Mouse (Mus musculus) embryonic fibroblast, embryonic 13.5 days (primary cell): Measurements from ENCODE around the gene Ak5.

Source experiments
- CTCF ChIP-seq: IDR thresholded peaks from 2 replicates; pipeline ENCODE4 v1.5.1; 2011; ENCODE audit warnings: mild to moderate bottlenecking, control low read depth, low read length, moderate library complexity, borderline replicate concordance; ENCODE audit not compliant: insufficient read depth
- POLR2A ChIP-seq: IDR thresholded peaks from 2 replicates; pipeline ENCODE4 v1.6.1; 2011; ENCODE audit warnings: low read depth, mild to moderate bottlenecking, control low read depth, low read length, moderate library complexity

DNA sequence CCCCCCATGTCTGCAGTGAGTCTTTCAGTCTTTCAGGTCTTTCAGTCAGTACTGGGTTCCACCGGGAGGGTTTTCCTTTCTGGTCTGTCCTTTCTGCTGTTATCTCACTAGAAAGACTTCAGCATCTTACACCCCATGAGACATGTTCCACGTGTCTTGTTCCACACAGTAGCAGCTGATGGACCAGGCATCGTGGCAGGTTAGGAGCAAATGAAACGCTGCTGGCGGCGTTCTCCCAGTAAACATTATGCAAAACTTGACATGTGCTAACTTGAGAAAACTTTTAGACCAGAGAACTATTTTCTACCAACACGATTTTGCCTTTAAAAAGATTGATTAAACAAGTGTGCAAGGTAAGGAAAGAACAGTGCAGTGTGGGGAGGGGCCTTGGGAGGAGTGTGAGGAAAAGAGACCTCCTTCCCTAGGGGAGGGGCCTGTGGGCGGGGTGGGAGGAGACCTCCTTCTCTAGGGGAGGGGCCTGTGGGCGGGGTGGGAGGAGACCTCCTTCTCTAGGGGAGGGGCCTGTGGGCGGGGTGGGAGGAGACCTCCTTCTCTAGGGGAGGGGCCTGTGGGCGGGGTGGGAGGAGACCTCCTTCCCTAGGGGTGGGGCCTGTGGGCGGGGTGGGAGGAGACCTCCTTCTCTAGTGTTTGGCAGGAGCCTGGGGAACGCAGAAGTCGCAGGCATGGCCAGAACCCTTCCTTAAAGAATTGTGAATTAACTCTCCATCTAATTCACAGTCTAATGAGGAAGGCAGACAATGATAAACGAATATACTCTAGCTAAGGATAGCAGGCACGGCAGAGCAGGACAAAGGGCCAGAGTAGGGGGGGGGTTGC lies 189.3 kb downstream of the Ak5 start:
- no peak for TF ChIP-seq CTCF
- peak; percentile 54 for TF ChIP-seq POLR2A
